Mouse (Mus musculus) MEL (cell line): ENCODE data around the gene Tbc1d30. TPM values are rescaled to one million over a fixed set of nuclear protein-coding genes. Genes with fewer than 3 reads are reported as not detected.

Experiments used
- DNase-seq: peaks from one replicate; pipeline ENCODE4 v3.0.0; 2011; ENCODE audit warnings: low read depth, low spot score
- H3K27ac ChIP-seq: 2 replicates; pipeline ENCODE4 v1.5.1; 2012; ENCODE audit warnings: low read depth, mild to moderate bottlenecking, control low read depth, low read length, moderate library complexity; ENCODE audit not compliant: control insufficient read depth
- H3K27me3 ChIP-seq, 2 experiments: fragments of 150-350 bp in 1 of 2; sonication (generic) in 1 of 2; 2 replicates each; pipeline ENCODE4 v1.6.1; 2012; ENCODE audit warnings: low read length in 2 of 2, mild to moderate bottlenecking in 2 of 2, improper control_type of control experiment in 1 of 2, moderate library complexity in 1 of 2; ENCODE audit not compliant: insufficient read depth in 2 of 2, control insufficient read depth in 1 of 2
- H3K36me3 ChIP-seq, 2 experiments: 2 replicates each; pipeline ENCODE4 v1.6.1; 2012 to 2014; ENCODE audit warnings: low read length in 2 of 2, improper control_type of control experiment in 1 of 2, inconsistent platforms in 1 of 2, mild to moderate bottlenecking in 1 of 2; ENCODE audit not compliant: insufficient read depth in 2 of 2, control insufficient read depth in 1 of 2
- H3K4me1 ChIP-seq, 2 experiments: fragments of 150-350 bp in 1 of 2; sonication (generic) in 1 of 2; 2 replicates each; pipeline ENCODE4 v1.6.1; 2012; ENCODE audit warnings: low read length in 2 of 2, improper control_type of control experiment in 1 of 2, mild to moderate bottlenecking in 1 of 2; ENCODE audit not compliant: insufficient read depth in 2 of 2, control insufficient read depth in 1 of 2
- H3K4me3 ChIP-seq, 2 experiments: fragments of 150-350 bp in 1 of 2; sonication (generic) in 1 of 2; 2 replicates each; pipeline ENCODE4 v1.5.1; 2012; ENCODE audit warnings: low read depth in 2 of 2, low read length in 2 of 2, mild to moderate bottlenecking in 2 of 2, moderate library complexity in 2 of 2, control low read depth in 1 of 2, improper control_type of control experiment in 1 of 2; ENCODE audit not compliant: control insufficient read depth in 1 of 2, insufficient read depth in 1 of 2
- H3K79me2 ChIP-seq: 2 replicates; pipeline ENCODE4 v1.6.1; 2012; ENCODE audit warnings: mild to moderate bottlenecking, low read length, moderate library complexity; ENCODE audit not compliant: control insufficient read depth, poor library complexity, insufficient read depth
- H3K9ac ChIP-seq: 2 replicates; pipeline ENCODE4 v1.6.1; 2012; ENCODE audit warnings: low read depth, mild to moderate bottlenecking, control low read depth, low read length, moderate library complexity; ENCODE audit not compliant: control insufficient read depth, poor library complexity, severe bottlenecking
- H3K9me3 ChIP-seq: fragments of 150-350 bp; sonication (generic); replicated peaks from 2 replicates; pipeline ENCODE4 v1.6.1; 2012; ENCODE audit warnings: mild to moderate bottlenecking, low read length, improper control_type of control experiment, moderate library complexity; ENCODE audit not compliant: insufficient read depth
- CHD1 ChIP-seq: IDR thresholded peaks from 2 replicates; pipeline ENCODE4 v1.6.1; 2012; ENCODE audit warnings: low read depth, mild to moderate bottlenecking, inconsistent platforms, low read length, improper control_type of control experiment
- CHD2 ChIP-seq: IDR thresholded peaks from 2 replicates; pipeline ENCODE4 v1.6.1; 2011; ENCODE audit warnings: low read length, improper control_type of control experiment
- E2F4 ChIP-seq: IDR thresholded peaks from 2 replicates; pipeline ENCODE4 v1.6.1; 2011; ENCODE audit warnings: low read depth, low read length, improper control_type of control experiment, borderline replicate concordance
- ELF1 ChIP-seq: IDR thresholded peaks from 2 replicates; pipeline ENCODE4 v1.6.1; 2014; ENCODE audit warnings: low read depth, mild to moderate bottlenecking, inconsistent platforms, low read length, improper control_type of control experiment, moderate library complexity
- EP300 ChIP-seq, 2 experiments: IDR thresholded peaks; 2 replicates each; pipeline ENCODE4 v1.6.1; 2011; ENCODE audit warnings: improper control_type of control experiment in 2 of 2, low read length in 2 of 2, low read depth in 1 of 2, mild to moderate bottlenecking in 1 of 2
- ETS1 ChIP-seq: IDR thresholded peaks from 2 replicates; pipeline ENCODE4 v1.6.1; 2012; ENCODE audit warnings: low read depth, mild to moderate bottlenecking, inconsistent platforms, low read length, improper control_type of control experiment, moderate library complexity
- GATA1 ChIP-seq: IDR thresholded peaks from 2 replicates; pipeline ENCODE4 v1.6.1; 2011; ENCODE audit warnings: low read depth, low read length, improper control_type of control experiment
- HCFC1 ChIP-seq: IDR thresholded peaks from 2 replicates; pipeline ENCODE4 v1.6.1; 2012; ENCODE audit warnings: low read depth, mild to moderate bottlenecking, inconsistent platforms, low read length, improper control_type of control experiment, moderate library complexity
- MAFK ChIP-seq: IDR thresholded peaks from 2 replicates; pipeline ENCODE4 v1.6.1; 2011; ENCODE audit warnings: low read depth, mild to moderate bottlenecking, low read length, improper control_type of control experiment, borderline replicate concordance
- MAX ChIP-seq: IDR thresholded peaks from 2 replicates; pipeline ENCODE4 v1.6.1; 2011; ENCODE audit warnings: low read length, improper control_type of control experiment
- MAZ ChIP-seq: IDR thresholded peaks from 2 replicates; pipeline ENCODE4 v1.6.1; 2012; ENCODE audit warnings: low read depth, mild to moderate bottlenecking, inconsistent platforms, low read length, improper control_type of control experiment
- MEF2A ChIP-seq: IDR thresholded peaks from 2 replicates; pipeline ENCODE4 v1.6.1; 2014; ENCODE audit warnings: low read depth, mild to moderate bottlenecking, inconsistent platforms, low read length, improper control_type of control experiment; ENCODE audit not compliant: poor library complexity, insufficient replicate concordance, severe bottlenecking; ENCODE audit errors: extremely low read depth
- MXI1 ChIP-seq: IDR thresholded peaks from 2 replicates; pipeline ENCODE4 v1.6.1; 2011; ENCODE audit warnings: mild to moderate bottlenecking, low read depth, low read length, improper control_type of control experiment
- MYB ChIP-seq: IDR thresholded peaks from 2 replicates; pipeline ENCODE4 v1.6.1; 2011; ENCODE audit warnings: mild to moderate bottlenecking, low read depth, low read length, improper control_type of control experiment
- MYC ChIP-seq: IDR thresholded peaks from 2 replicates; pipeline ENCODE4 v1.6.1; 2011; ENCODE audit warnings: low read depth, mild to moderate bottlenecking, low read length, improper control_type of control experiment, moderate library complexity
- NELFE ChIP-seq: IDR thresholded peaks from 2 replicates; pipeline ENCODE4 v1.6.1; 2011; ENCODE audit warnings: low read depth, low read length, improper control_type of control experiment
- NRF1 ChIP-seq: IDR thresholded peaks from 2 replicates; pipeline ENCODE4 v1.6.1; 2014; ENCODE audit warnings: low read depth, mild to moderate bottlenecking, inconsistent platforms, low read length, improper control_type of control experiment, moderate library complexity; ENCODE audit not compliant: poor library complexity, insufficient read depth, severe bottlenecking
- POLR2A ChIP-seq, 2 experiments: IDR thresholded peaks; 2 replicates each; pipeline ENCODE4 v1.6.1; 2011 to 2012; ENCODE audit warnings: low read length in 2 of 2, mild to moderate bottlenecking in 2 of 2, control low read depth in 1 of 2, improper control_type of control experiment in 1 of 2, low read depth in 1 of 2, moderate library complexity in 1 of 2; ENCODE audit not compliant: control insufficient read depth in 1 of 2, insufficient read depth in 1 of 2, poor library complexity in 1 of 2
- POLR2AphosphoS2 ChIP-seq: IDR thresholded peaks from 2 replicates; pipeline ENCODE4 v1.6.1; 2011; ENCODE audit warnings: low read length, improper control_type of control experiment
- RAD21 ChIP-seq: IDR thresholded peaks from 2 replicates; pipeline ENCODE4 v1.6.1; 2011; ENCODE audit warnings: mild to moderate bottlenecking, low read depth, low read length, improper control_type of control experiment
- SIN3A ChIP-seq: IDR thresholded peaks from 2 replicates; pipeline ENCODE4 v1.6.1; 2012; ENCODE audit warnings: low read length, improper control_type of control experiment, inconsistent platforms
- TAL1 ChIP-seq: IDR thresholded peaks from 2 replicates; pipeline ENCODE4 v1.6.1; 2012; ENCODE audit warnings: mild to moderate bottlenecking, inconsistent platforms, low read length, moderate library complexity, mixed read lengths
- TBP ChIP-seq: IDR thresholded peaks from 2 replicates; pipeline ENCODE4 v1.8.0; 2011; ENCODE audit warnings: low read depth, low read length, improper control_type of control experiment
- TCF12 ChIP-seq: IDR thresholded peaks from 2 replicates; pipeline ENCODE4 v1.6.1; 2014; ENCODE audit warnings: low read depth, mild to moderate bottlenecking, inconsistent platforms, low read length, improper control_type of control experiment, moderate library complexity
- UBTF ChIP-seq: IDR thresholded peaks from 2 replicates; pipeline ENCODE4 v1.6.1; 2012; ENCODE audit warnings: low read depth, mild to moderate bottlenecking, inconsistent platforms, low read length, improper control_type of control experiment, moderate library complexity, borderline replicate concordance; ENCODE audit not compliant: insufficient read depth
- USF1 ChIP-seq: IDR thresholded peaks from 2 replicates; pipeline ENCODE4 v1.6.1; 2014; ENCODE audit warnings: low read depth, mild to moderate bottlenecking, inconsistent platforms, low read length, improper control_type of control experiment, moderate library complexity
- ZC3H11A ChIP-seq: IDR thresholded peaks from 2 replicates; pipeline ENCODE4 v1.6.1; 2012; ENCODE audit warnings: low read depth, mild to moderate bottlenecking, inconsistent platforms, low read length, improper control_type of control experiment
- ZKSCAN1 ChIP-seq: IDR thresholded peaks from 2 replicates; pipeline ENCODE4 v1.6.1; 2012; ENCODE audit warnings: low read depth, mild to moderate bottlenecking, inconsistent platforms, low read length, improper control_type of control experiment, moderate library complexity
- ZMIZ1 ChIP-seq: IDR thresholded peaks from 2 replicates; pipeline ENCODE4 v1.6.1; 2012; ENCODE audit warnings: low read depth, mild to moderate bottlenecking, inconsistent platforms, low read length, improper control_type of control experiment, moderate library complexity
- ZNF384 ChIP-seq: IDR thresholded peaks from 2 replicates; pipeline ENCODE4 v1.6.1; 2012; ENCODE audit warnings: low read depth, mild to moderate bottlenecking, inconsistent platforms, low read length, improper control_type of control experiment
- polyA plus RNA-seq, 2 experiments: library from polyadenylated mRNA; stranded (reverse) in 1 of 2; unstranded in 1 of 2; fragments of >175 nt in 1 of 2; fragments of >200 nt in 1 of 2; gene quantifications; 2 replicates each; pipeline versions ENCODE4 v1.2.1 to v1.2.4; 2012; ENCODE audit warnings: low replicate concordance in 2 of 2, low read depth in 1 of 2; ENCODE audit not compliant: insufficient read length in 2 of 2, insufficient read depth in 1 of 2, missing spikeins in 1 of 2
- total RNA-seq: library from RNA; depleted of rRNA; stranded (reverse); fragments of 300-350 nt; gene quantifications from 2 replicates; pipeline ENCODE4 v1.2.3, GENCODE M21; 2012

The Tbc1d30 gene
- total and polyA plus RNA-seq, 3 experiments: 0.35 to 2.1 TPM; not detected in 1

GRCm38 (mm10) chr10:121365781-121366272 is 14.7 kb upstream of the Tbc1d30 start:
- Histone ChIP-seq H3K27ac (peak overlapping the region; percentile 1; the same call in 1 of the 2 replicates), H3K4me1 (peaks cover 0 to 22% of the 10 kb centered on the region in 2 experiments; a peak in 3 of 4 replicates)
- TF ChIP-seq ELF1 (no peak), MYC (peak; percentile 67; the same call in 1 of the 2 replicates), GATA1 (no peak), POLR2A (IDR thresholded peaks at IDR 0.05; ENCODE audit: control insufficient read depth in 1 of 2, insufficient read depth in 1 of 2, low read depth in 1 of 2, low read length in 2 of 2, poor library complexity in 1 of 2) (no peak), MYB (no peak), ETS1 (peak; percentile 54; the same call in 1 of the 2 replicates), ZMIZ1 (no peak), ZNF384 (no peak), ZC3H11A (no peak), MXI1 (peak; percentile 83), POLR2AphosphoS2 (no peak), USF1 (peak; percentile 25; the same call in 1 of the 2 replicates), TCF12 (no peak), NRF1 (no peak), NELFE (no peak), MEF2A (no peak), CHD2 (no peak), MAX (peak; percentile 80), HCFC1 (no peak), CHD1 (no peak), RAD21 (no peak), EP300 (IDR thresholded peaks at IDR 0.05; ENCODE audit: low read depth in 1 of 2, low read length in 2 of 2) (no peak), SIN3A (peak; percentile 54), TBP (no peak), E2F4 (no peak), MAZ (no peak), TAL1 (no peak), ZKSCAN1 (no peak), UBTF (no peak), MAFK (no peak)

More at GRCm38 (mm10) chr10:121365781-121366272, 14.7 kb upstream of the Tbc1d30 start:
- no peaks in the 10 kb centered on the region for H3K9me3 ChIP-seq
- H3K79me2 ChIP-seq: peaks cover 32% of the 10 kb centered on the region
- peaks cover 1 to 11% of the 10 kb centered on the region in 2 experiments for H3K36me3 ChIP-seq
- H3K27me3 ChIP-seq: no peaks in the 10 kb centered on the region
- peak overlapping the region; percentile 84 for H3K9ac ChIP-seq
- peak overlapping the region; percentile 71 for H3K4me3 ChIP-seq
- DNase-seq: peak; percentile 48
